Mouse (Mus musculus) activated CD4-positive, CD25-positive, alpha-beta regulatory T cell, adult 4 months (primary cell): ENCODE results near the gene Mast4. TPM values are rescaled to one million over a fixed set of nuclear protein-coding genes. Genes with fewer than 3 reads are reported as not detected.

Experiments used
- ATAC-seq: one replicate; pipeline ENCODE4 v1.8.0; 2017
- polyA plus RNA-seq, 2 experiments: library from polyadenylated mRNA; unstranded; fragments of 100-300 nt; shearing (Covaris generic); gene quantifications; one replicate each; pipeline ENCODE4 v1.2.1; 2017

The Mast4 gene
- polyA plus RNA-seq, 2 experiments from 2014 or later, result 10.1 to 13.1 TPM

DNA sequence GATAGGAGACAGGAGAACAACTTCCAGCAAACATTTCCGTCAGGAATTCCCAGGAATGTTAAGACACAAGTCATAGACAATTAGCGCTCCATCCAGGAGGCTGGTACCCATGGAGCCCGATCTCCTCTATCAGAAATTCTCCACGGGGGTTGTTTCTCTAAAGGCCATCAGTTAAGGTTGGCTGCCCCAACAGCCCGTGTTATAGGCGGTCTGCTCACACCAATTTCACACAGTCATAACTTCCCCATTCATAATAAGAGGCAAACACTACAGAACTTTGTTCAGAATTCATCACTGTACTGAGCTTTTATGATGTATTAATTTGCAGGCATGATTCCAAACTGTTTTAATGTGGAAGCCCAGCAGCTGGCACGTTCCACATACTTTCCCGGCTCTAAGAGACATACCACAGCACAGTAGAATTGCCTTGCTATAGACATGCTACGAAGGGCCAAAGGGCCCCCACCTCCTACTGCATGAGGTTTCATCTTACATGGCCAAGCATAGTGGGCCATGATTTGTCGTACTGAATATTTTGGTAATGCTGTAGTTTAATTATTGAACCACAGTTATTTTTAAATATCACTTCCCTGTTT lies 19.1 kb downstream of the Mast4 start:
- no peak for ATAC-seq

GRCm38 (mm10) chr13:103308296-103308695 lies 26.0 kb downstream of the Mast4 start:
- no peak for ATAC-seq

DNA sequence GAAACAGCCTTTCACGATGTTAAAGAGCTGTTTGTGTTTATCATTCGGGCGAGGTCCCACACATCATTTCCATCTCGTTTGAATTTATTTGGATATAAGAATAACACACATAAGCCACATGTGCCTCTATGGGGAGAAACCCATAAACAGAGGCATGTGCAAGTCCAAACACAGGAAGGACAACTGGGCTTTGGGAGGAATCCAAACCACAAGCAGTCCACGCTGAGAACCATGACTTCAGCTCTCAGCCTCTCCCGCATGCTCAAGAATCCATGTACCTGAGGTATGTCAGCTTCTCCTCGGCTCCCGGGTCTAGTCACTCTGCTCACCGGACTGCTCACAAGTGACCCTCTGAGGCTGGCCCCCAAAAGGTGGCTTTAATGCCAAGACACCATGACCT lies 30.5 kb downstream of the Mast4 start:
- ATAC-seq, result no peak

- ATAC-seq, result no peak
These were observed 31.8 kb downstream of the Mast4 start for GRCm38 (mm10) chr13:103302508-103302907.

- ATAC-seq, result no peak
These were observed 32.2 kb downstream of the Mast4 start for GRCm38 (mm10) chr13:103302077-103302476.

DNA sequence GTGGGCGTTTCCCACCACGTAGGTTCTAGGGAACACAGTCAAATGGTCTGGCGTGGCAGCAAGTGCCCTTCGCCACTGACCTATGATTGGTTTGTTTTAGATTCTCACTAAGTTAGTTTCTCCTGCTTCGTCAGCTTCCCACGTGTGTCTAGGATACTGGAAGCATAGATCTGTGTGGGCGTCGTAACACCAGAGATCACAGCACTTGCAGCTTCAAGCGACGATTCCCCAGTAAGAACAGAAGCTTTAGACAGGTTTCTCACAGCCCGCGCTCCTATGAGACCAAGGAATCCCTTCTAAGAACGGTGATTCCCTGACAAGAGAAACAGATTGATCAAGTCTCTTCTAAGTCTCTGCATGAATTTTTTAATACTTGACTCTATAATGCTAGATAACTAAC lies 39.9 kb downstream of the Mast4 start:
- no peak for ATAC-seq

DNA sequence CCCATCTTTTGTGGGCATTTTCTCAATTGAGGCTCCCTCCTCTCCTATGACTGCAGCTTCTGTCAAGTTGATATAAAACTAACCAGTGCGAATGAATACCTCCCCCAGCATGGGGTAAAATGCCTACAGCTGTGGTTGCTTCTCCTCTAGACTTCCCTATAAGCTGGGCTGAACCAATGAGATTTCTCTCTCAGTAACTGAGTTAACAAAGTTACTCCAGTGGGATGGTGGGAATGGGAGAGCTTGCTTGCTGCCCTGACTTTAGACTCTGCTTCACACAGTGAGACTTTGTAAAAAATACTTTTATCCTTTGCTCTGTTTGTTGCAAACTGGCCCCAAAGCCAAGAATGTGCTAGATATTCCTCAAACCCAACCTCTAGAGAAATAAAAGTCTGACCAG lies 41.2 kb downstream of the Mast4 start:
- ATAC-seq, result no peak

DNA sequence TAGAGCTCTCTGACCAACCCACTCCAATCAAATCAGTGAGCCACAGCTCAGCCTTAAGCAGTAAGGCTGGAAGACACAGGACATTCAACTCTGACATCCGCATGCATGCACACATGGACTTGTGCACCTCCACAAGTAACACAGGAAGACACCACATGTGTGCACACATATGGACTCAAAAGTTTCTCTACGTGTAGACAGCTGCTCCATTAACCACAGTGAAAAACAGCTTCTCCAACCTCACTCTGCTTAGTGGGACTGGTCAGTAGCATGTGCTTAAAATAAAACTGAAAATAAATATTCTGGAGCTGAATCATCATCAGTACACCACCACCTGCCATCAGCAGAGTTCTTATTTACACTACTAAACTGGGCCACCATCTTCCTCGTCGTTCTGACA lies 43.2 kb downstream of the Mast4 start:
- no peak for ATAC-seq

DNA sequence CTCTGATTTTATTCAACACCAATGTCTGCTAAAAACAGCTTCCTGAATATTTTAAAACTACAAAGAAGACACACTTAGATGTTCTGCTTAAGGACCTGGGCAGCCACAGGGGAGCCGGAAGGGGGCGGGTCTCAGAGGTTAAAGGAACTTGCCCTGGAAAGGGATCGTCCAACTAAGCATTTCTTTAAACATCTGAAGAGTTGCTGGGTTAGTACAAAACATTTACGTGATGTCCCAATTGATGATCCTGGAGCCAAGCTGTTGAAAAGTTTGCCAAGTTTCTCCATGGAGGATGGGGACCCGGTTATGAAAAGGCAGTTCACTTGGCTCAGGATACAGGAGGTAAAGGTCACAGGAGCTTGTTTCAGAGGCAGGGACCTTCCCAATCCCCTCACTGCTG lies 48.5 kb downstream of the Mast4 start:
- no peak for ATAC-seq

DNA sequence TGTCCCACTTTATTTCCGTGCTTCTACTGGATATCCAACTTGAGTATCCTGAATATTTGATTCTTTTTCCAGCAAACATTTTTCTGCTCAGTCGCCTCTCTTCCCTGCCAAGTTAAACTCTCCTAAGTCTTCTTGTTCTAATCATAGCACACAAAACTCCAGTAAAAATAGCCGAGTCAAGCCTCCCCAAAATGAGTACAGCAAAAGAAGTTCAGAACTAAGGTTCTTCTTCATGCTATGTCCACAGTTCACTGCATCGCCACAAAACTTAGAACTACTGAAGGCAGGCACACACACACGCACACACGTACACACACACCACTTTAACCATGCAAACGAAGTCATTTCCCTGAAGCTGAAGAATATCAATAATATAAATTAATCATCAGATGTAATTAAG lies 49.3 kb downstream of the Mast4 start:
- no peak for ATAC-seq

- ATAC-seq, result no peak
These were observed 63.4 kb downstream of the Mast4 start for GRCm38 (mm10) chr13:103270856-103271391.

GRCm38 (mm10) chr13:103262707-103263106 lies 71.6 kb downstream of the Mast4 start:
- no peak for ATAC-seq

DNA sequence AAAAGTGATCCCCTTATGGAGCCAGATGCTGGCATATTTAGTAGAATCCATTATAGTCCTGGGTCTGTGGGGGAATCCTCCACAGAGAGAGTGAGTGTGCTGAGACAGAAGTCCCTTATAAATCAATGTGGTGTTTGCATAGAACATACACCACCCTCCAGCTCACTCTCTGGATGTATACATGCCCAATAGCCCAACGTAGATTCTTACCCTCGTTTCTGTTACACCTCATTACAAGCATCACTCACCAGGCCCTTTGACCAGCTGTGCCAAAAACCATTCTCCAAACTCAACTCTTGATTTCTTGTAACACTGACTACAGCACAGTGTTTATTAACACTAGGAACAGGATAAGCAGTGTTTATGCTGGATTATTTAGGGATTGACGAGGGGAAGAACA lies 72.2 kb downstream of the Mast4 start:
- ATAC-seq, result no peak

- ATAC-seq, result no peak
These were observed 73.9 kb downstream of the Mast4 start for GRCm38 (mm10) chr13:103260414-103260813.

DNA sequence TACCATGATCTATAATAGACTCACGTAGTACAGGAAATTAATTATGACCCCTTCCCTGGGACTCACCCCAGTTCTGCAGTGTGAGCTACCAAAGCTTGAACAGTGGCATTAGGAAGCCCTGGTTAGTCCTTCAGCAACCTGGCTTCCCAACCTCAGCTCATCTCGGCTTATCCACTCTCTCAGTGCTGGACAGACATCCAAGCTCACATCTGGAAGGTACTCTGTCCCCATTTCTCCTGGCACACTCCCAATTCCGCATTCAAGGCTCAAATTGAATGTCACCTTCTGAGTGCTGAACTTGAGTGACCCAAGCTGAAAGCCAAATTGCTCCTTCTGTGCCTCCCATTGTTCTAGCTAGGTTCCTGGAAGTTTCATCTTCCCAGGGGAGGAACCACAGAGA lies 76.2 kb downstream of the Mast4 start:
- ATAC-seq, result no peak

GRCm38 (mm10) chr13:103254861-103255260 lies 79.4 kb downstream of the Mast4 start:
- no peak for ATAC-seq

- ATAC-seq, result no peak
These were observed 81.2 kb downstream of the Mast4 start for GRCm38 (mm10) chr13:103253077-103253476.

DNA sequence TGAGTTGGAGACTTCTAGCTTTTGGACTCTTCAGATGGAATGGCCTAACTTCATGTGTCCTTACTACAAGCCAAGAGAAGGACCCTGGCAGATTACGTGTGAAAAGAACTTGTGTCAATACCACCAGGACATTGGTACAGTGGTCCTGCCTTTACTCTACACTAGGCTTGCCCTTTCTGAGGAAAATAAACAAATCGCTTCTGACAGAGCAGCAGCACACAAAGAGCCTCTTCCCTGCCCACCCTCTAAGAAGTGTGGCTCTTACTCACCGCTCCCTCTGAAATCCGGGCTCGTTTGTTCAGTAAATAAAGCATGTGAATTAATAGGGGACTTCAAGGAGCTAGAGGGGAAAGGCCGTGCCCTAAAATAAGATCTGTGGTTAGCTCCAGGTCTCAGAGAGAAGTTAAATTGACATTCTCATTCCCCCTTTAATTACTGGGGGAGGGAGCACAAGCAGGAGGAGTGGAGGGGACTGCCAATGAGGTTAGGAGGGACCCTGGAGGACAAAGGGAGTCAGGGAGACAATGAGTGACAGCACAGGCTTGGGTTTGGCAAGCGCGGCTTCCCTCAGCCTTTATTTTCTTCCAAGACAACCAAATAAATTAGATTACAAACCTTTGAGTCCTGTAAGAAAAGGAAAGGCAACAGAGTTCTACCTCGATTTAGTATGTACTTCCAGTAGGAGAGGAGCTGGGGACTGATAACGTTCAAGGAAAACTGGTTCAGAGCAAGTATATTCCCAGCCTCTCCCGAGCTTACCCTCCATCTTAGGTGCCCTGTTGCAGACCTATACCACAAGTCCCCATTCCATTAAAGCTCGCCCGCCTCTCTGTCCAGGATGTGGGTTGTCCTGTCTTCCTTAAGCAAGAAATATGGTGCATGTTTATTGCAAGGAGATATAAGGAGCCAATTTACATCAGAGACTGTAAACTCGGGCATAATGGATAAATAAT lies 85.9 kb downstream of the Mast4 start:
- ATAC-seq, result no peak

DNA sequence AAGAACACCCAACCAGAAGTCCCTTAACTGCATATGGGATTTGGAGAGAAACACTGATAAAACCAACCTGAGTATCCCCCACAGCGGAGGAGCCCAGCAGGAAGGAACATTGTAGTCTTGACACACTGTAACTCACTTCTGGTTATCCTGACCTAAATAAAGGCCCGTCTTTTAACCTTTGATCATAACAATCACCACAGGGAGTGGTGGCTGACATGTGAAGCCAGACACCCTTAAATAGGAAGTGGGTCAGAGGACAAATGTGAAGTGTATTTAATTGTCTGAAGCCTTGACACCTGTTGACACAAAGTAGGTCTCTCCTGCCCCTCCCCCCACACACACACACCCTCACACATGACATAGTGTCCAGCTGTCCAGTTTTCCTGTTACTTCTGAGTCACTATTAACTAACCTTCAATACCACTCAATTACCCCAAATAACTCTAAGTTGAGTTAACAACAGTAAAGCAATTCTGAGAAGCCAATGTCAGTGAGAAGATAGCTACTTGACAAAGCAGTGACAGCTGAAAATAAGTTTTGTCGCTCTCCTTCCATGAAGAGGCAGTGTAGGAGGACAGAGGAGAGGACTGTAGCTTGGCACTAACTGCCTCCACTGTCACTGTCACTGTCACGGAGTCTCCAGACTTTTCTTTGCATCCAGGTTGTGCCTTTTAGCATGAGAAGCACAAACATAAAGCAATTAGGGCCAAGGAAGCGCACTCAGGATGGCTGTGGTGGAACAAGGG lies 87.2 kb downstream of the Mast4 start:
- ATAC-seq, result no peak

GRCm38 (mm10) chr13:103245431-103245830 lies 88.9 kb downstream of the Mast4 start:
- no peak for ATAC-seq

DNA sequence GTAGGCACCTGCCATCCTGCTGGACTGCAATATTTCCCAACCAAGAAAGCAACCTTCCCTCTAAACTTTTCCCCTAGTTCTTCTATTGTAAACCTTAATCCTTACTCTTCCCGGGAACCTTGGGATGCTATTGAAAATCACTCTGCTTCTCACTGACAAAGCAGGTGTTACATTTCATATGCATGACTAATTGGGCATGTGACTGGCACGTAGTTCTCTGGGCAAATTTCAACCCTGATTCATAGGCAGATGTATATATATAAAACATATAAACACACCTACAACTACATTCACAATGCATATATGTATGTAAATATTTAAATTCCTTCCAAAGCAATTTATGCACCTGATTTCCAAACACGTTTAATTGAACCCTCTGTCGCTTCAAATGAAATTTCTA lies 90.2 kb downstream of the Mast4 start:
- no peak for ATAC-seq

- no peak for ATAC-seq
These were observed 93.2 kb downstream of the Mast4 start for GRCm38 (mm10) chr13:103241092-103241491.

- ATAC-seq, result no peak
These were observed 94.6 kb downstream of the Mast4 start for GRCm38 (mm10) chr13:103239654-103240053.
